Mouse (Mus musculus) gastrocnemius, postnatal 4 days (tissue): ENCODE data around the gene Tnik. TPM values are rescaled to one million over a fixed set of nuclear protein-coding genes. Genes with fewer than 3 reads are reported as not detected.

Experiments used
- DNase-seq, 2 experiments: peaks; one replicate each; pipeline ENCODE4 v3.0.0; 2021 to 2022; ENCODE audit warnings: low spot score in 2 of 2, mixed read lengths in 2 of 2
- total RNA-seq, 2 experiments: library from RNA; stranded (reverse); gene quantifications; 2 replicates each; pipeline ENCODE4 v1.2.3; 2021

Gene Tnik
- total RNA-seq, 2 experiments from 2014 or later, result 75.8 to 77.6 TPM

DNA sequence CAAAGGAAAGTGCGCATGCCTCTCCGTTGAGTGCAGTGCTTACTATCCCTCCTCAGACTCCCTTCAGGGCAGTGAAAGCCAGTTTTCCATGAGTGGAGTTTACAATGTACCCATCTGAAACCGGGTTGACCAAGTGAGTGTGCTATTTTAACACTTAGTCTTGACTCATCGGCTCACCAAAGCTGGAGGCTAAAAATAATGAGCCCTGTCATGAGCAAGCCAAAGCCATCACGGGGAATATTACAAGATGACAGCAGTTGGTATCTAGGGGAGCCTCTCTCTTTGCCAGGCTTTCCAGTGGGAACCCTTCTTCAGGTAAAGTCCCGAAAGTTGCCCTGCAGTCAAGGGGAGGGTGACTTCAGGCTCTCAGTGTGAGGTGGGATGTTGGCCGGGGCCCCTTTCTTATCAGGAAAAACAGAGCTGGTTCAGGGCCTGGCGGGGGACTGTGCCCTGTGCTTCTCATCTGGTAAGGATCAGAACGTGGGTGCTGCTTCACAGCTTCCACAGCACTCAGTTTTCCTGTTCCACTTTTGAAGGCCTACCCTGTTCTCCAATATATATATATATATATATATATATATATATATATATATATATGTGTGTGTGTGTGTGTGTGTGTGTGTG, 136.7 kb downstream of the Tnik start:
- DNase-seq, result no peak

DNA sequence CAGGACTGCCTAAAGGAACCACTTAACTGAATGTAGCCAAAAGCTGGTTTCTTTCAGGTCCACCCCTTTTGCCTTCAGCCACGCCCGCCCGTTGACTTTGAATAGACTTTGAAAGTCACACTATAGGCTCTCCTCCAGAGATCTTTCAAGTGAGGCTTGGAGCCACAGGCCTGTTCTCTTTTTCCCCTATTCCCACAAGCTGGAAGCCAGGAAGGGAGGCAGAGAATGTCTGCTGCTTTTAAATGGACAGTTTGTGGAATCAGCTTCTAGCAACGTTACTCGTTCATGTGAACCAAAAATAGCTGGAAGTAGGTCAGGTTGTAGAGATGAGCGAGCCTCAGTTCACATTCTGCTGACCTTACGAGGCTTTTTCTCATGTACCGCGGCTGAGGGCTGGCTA, 138.3 kb downstream of the Tnik start:
- DNase-seq, result no peak

DNA sequence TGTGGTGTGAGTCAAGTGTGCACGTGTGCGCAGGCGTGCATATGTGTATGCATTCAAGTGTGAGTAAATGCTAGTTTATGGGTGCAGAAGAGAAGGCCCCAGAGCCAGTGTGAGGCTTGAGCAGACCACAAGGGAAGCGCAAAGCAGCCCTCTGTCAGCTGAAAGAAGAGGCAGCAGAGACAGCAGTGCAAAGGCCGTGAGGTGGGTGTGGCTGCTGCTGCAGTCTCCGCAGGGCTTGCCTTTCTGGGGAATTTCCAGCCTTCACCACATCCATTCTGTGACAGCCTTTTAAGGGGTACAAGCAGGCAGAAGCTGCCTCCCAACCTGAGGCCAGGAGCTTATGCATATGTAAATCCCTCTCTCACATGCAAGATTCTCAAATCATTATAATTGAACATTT, 139.2 kb downstream of the Tnik start:
- DNase-seq, result no peak

DNA sequence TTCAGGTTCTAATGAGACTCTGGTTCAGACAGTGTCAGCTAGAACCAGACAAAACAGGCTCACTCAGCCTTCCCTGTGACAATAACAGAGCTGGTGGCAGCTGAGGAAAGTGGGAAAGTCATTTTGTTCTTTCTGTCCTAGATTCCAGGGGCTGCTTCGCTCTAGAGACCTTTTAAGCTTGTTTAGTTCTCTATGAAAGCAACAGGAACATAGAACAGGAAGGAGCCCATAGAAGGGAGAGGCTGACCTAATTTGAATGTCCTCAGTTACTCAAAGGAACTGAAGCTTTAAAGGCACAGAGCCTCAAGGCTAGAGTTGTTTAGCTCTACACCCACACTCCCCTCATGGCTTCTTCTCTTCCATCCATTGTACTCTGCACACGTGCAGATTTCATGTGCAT, 142.4 kb downstream of the Tnik start:
- no peak for DNase-seq

DNA sequence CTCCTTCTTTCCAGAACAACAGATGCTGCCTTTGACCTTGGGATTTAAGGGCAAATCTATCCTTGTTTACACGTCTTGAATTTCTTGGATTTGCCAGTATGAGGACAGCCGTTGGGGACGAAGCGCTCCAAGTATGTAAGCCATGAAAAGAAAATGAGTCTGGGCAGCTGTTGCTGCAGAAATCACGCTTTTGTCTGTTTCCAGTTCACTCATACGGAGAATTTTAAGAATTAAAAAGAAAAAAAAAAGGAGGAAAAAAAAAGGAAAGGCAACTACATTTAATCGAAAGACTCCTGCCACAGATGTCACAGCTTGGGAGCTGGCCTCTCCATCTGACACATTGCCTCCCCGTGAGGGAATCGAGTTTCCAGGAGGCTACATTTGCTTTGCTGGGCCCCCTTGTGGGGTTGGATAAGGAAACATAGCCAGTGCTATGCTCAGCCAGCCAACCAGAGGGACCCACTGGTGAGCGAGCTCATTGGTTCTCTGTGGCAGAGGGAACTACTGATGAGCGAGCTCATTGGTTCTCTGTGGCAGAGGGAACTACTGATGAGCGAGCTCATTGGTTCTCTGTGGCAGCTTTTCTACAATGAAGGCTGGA, 145.9 kb downstream of the Tnik start:
- peak; percentile 32 to 70 for DNase-seq

GRCm38 (mm10) chr3:28410269-28410668, 147.3 kb downstream of the Tnik start:
- no peak for DNase-seq

DNA sequence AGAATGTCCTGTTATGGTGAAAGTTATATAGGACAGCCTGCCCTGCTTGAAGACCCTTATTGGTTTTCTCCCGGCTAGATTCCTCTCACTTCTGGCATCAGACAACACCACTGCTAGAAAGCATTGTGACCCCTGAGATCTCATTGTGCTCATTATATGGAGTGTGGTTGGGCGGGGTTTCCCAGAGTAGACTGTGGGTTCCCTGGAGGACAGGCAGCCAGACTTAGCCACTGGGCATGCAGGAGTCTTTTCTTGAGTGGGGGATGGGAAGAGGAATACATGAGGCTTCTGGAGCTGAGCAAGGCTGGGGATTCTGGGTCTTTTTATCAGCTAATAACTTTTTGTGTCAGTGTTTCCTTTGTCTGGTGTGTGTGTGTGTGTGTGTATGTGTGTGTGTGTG, 153.0 kb downstream of the Tnik start:
- DNase-seq, result no peak

- DNase-seq, result no peak
These were observed 154.2 kb downstream of the Tnik start for GRCm38 (mm10) chr3:28417091-28417715.

GRCm38 (mm10) chr3:28420194-28420593, 157.2 kb downstream of the Tnik start:
- no peak for DNase-seq

GRCm38 (mm10) chr3:28420698-28421097, 157.7 kb downstream of the Tnik start:
- DNase-seq, result no peak

DNA sequence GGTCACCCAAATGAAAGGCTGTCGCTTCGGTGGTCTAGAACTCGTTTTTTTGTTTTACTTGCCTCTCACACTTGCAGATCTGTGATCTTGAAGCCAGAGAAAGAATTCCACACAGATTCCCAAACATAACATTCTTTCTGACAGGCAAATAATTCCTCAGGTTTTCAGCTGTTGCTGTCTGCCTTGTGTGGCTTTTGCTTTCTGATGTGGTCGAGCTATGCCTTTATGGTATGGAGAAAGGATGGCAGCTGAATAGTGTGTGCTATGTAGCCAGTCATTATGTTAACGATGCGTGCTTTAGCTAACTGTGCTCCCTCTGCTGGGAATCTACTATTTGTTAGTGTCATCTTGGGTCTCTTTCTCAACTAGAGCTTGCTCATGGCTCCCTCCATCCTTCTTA, 158.8 kb downstream of the Tnik start:
- DNase-seq, result no peak

- DNase-seq, result no peak
These were observed 159.2 kb downstream of the Tnik start for GRCm38 (mm10) chr3:28422221-28422620.

GRCm38 (mm10) chr3:28425911-28426310, 162.9 kb downstream of the Tnik start:
- DNase-seq, result no peak

- DNase-seq, result no peak
These were observed 168.4 kb downstream of the Tnik start for GRCm38 (mm10) chr3:28431459-28431858.

- no peak for DNase-seq
These were observed 169.3 kb downstream of the Tnik start for GRCm38 (mm10) chr3:28432321-28432720.

- no peak for DNase-seq
These were observed 172.5 kb downstream of the Tnik start for GRCm38 (mm10) chr3:28435478-28435877.

DNA sequence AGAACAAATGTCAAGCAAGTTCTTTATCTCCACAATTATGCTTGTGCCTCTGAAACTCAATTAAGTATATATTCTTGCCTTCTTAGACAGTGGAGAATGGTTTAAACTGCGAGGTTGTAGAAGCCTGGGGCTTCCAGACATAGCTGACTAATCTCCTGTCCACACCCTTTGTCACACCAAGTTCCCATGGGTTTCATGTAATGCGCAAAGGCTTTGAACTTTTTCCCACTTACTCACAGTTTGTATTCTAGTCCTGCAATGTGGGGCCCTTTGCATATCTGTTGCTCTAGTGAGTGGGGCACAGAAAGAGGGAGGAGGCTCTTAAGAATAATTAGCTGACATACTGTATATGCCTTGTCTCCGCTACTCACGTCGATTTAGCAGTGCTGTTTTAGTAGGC, 174.4 kb downstream of the Tnik start:
- DNase-seq, result no peak

DNA sequence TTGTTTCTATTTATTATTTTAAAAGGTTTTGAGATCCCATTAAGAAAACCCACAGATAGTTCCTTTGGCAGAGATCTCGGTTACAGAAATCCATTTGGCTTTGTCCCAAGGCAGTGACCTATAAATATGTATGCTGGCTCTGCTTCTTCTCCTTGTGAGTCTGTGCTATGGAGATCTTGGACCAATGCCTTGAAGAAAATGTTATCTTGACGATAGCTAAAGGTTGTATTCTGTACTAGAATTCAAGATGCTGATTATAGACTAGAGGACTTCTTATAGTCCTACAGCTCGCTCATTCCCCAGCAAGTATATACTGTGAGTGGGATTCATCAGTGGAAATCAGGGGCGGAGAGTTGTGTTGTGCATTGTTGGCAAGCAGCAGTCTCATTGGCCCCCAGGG, 178.5 kb downstream of the Tnik start:
- no peak for DNase-seq

DNA sequence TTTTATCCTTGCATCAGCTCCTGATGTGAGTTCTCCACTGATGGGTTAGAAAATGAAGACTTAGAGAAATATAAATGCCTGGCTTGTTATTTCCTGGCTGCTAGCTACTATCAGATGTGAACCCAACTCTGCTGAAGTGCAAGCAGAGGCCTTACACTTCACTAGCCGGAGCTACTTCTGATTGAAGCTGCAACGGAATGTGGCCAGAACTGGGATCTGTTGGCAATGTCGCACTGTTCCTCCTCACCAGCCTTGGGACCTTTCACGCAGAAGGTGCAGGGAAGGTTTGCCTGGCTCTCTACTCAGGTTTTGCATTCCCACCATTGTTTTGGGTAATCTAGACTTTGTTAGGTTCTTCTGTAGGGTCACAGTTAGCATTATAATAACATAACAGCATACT, 179.1 kb downstream of the Tnik start:
- DNase-seq, result no peak

DNA sequence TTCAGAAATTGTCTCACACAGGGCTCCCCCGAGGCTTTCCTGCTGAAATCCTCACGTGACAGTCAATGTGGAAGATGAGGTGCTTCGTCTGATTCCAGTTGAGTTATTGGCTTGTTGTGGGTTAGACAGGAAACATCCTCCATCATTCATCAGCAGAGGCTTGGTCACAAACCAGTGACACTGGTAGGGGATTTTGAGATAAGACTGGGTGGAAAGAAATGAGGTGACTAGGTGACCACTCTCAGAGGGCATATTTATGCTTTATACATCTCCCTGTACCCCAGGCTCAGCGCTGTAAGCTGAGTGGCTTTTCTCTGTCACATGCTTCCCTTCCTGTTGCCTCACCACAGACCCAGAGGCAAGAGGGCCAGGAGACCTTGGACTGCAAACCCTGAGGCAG, 184.9 kb downstream of the Tnik start:
- no peak for DNase-seq

DNA sequence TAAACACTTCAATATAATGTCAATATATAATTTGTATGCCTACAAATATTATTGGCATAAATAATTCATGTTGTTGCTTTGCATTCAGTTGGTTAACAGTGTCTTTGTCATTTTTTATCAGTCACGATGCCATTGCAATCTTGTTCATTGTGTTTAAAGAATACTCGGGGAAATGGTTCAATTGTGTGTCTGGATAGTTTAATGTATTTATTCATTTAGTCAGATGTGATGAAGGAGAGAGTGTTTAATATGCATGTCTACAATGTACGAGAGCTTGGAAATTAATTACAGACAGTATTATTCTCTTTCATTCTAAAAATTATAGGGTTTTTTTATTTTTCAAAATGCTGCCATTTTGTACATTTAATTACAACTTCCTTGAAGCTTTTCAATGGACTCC, 190.4 kb downstream of the Tnik start:
- no peak for DNase-seq

GRCm38 (mm10) chr3:28456842-28457241, 193.8 kb downstream of the Tnik start:
- DNase-seq, result no peak

DNA sequence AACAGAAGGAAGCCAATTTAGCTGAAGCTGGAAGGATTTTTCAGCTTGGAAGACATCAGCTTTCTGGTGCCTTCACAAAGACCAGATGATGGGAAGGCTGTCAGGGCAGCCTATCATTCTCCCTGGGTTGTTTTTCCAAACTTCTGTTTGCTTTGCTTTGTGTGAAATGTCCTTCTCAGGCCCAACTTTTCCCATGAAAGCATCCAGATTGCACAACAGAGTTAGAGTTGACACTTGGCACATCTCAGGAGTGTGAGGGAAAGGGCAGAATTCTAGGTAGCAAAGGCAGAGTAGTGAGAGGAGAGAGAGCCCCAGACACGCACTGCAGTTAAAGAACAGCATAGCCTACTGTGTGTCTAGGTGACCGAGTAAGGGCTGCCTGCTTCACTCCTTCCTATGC, 194.5 kb downstream of the Tnik start:
- DNase-seq, result no peak
